Mouse (Mus musculus): ENCODE data around the gene Tmem120b.

The Tmem120b gene

DNA sequence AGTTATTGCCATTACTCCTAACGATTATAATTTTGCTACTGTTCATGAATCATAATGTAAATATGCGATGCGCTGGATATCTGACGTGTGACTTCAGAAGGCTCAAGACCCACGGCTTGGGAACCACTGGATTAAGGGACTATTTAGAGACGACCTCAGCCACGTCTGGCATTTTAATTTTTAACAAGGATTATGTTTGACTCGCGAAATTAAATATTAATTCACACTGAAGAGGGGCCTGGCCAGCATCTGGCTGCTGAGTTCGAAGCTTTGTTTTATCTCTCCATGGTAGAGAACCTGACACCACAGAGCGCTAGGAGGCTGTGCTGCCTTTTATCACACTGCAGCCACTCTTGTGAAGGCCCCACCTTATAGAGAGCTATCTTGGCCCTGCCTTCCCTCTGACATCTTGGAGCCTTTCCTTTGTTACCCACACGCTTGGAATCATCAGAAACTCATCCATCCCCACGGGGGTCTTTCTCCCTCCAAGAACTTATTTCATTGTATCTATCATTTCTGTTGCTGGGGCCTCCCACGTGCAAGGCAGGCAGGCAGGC is 24.9 kb downstream of the Tmem120b start:
- DNase-seq: peak; percentile 80

DNA sequence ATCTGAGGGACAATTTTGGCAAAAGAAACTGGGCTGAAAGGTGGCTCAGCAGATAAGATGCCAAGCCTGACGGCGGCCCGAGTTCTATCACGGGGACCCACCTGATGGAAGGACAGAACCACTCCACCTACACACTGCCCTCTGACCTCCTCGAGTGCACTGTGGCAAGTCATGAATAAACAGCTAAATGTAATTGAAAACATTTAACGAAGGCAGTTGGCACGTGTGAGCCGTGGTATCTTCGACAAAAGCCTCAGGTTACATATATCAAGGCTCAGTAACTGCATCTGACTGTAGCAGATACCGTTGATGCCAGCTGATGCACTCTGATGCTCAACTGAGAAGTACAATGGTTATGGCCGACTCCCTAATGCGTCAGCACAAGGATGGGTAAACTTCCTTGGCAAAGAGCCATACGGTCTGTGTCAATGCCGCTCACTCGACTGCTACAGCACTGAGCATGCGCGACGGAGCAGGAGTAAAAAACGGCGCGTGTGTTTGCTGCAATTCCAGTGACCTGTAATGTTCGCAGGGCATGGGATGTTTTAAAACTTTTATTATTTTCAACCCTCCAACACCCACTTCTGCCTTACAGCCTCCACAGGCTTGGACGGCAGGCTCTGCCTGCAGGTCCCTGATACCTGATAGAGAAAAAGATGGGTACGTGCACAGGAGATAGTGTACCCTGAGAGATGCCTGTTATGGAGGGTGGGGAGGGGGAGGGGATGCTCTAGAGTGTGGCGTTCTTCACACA is 26.2 kb downstream of the Tmem120b start:
- DNase-seq: peak; percentile 72

DNA sequence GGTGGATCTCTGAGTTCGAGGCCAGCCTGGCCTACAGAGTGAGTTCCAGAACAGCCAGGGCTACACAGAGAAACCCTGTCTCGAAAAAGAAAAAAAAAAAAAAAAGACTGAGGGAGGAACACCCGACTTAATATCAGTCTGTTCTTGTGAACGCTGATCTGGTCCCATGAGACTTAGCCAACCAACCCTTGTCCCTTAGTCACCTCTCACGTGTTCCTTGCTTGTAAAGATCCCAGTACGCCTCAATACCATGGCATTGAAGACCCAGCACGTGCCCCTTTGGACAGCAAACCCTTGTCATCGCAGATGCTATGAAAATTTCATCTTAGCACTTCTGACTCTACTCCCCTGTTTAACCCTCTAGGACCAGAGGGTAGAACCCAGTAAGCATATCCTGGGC is 28.1 kb downstream of the Tmem120b start:
- peak; percentile 60 for DNase-seq

DNA sequence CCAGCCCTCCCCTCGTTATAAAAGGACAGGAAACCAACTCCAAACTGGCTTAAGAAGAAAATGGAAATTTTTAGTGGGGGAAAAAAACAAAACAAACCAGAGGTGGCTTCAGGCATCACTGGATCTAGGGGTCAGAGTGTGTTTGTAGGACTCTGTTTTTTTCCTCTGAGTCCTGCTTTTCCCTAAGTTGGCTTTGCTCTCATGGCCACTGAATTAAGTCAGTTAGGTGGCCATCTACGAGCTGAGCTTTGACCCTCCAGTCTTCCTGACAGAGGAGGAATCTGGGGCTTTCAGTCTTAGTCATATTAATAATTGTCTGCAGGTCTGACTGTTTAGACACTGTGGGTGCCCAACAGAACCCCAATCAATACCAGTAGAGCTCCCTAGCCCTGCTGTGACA is 30.3 kb downstream of the Tmem120b start:
- DNase-seq: peak; percentile 62

DNA sequence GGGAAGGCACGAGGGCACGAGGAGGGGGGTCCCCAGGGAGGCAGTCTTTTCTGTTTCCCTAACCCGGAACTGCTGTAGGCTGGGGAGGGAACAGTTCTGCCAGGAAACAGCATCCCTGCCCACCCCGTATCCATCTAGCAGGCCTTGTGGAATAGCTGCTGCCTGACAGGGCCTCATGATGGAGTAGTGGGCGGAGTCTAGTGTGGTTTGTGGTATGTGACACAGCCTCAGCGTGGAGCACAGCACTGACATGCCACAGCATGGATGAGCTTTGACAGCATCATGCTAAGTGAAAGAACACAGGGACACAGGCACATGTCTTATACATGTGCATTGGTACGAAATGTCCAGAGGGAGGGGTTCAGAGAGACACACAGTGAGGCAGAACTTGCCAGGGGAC is 34.2 kb downstream of the Tmem120b start:
- no peak for DNase-seq

DNA sequence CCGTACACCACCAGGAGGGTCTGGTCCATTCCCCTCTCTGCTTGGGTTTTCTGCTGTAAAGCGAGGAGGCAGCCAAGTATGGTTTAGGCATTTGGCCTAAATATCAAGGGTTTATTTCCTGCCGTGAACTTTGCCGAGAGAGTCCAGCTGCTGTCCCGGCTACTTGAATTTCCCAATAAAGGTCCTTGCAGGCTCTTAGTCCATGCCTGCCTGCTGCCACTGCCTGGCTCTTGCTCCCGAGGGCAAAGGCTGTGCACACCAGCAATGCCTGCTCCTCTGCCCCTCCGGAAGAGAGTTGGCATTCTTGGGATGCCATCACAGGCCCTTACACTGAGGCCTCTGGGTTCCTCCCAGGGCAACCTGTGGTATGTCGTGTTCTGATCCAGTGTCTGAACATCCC is 35.3 kb downstream of the Tmem120b start:
- peak; percentile 91 for DNase-seq

DNA sequence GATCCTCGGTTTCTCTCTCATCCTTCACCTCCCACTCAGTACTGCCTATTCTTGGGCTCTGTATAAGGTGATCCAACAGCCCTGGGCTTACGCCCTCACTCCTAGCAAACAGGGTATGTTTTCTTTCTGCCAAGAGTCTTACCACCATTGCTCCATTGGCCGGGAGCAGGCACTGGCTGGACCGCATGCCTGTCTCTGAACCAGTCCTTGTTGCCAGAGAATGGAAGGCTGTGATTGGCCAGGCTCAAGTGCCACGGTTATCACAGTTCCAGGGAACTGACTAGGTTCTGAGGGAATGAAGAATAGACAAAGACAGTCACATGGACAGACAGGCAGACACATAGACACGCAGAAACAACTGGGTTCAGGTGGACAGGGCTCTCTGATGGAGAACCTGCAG is 36.6 kb downstream of the Tmem120b start:
- no peak for DNase-seq

DNA sequence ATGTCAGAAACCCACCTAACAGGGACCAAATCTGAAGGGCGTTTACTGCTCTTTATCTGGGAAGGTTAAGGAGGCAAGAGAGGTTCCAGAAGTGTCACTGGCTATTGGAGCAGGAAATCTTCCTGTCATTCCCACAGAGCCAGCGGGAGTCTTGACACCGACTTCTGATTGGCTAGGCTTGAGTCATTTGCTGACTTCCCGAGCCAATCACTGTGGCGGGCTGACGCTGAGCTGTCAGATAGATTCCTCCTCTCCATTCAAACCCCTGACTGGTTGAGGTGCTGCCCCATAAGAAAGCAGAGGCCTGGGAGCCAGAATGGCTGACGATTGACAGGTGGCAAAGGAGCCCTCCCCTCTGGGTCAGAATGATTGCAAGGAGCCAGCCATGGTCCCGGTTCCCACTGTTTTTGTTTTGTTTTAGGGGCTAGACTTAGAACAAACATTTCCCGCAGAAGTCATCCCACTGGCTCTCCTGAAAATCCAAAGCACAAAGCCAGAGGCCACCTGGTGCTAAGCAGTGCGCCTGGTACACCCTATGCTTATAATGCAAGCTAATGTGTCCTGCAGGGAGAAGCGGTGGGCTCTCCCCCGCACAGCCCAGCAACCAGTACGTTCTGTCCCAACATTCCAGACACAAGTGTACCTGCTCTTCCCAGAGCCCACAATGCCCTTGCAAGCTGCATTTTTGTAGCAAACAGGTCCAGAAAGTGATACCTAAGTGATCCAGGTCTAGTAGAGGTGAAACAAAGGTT is 41.4 kb downstream of the Tmem120b start:
- peak; percentile 44 for DNase-seq

DNA sequence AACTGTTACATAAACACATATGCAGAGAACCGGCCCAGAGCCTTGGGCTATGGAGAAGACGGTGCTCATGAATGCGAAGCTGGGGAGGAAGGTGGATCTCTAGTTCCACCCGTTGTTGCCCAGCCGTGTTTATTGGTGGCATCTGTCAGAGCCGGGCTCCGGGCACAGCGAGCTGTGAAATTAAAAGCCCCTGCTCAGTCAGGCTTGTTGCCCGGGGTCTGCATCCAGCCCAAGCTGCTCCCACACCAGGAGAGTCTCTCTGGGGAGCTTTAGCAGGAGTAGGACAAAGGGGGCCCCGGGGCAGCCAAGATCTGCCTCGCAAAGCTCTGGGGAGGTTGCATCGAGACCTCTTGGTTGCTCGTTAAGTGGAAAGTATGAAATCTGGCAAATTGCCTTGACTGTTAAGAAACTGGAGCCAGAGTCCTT is 42.1 kb downstream of the Tmem120b start:
- peak; percentile 67 for DNase-seq

DNA sequence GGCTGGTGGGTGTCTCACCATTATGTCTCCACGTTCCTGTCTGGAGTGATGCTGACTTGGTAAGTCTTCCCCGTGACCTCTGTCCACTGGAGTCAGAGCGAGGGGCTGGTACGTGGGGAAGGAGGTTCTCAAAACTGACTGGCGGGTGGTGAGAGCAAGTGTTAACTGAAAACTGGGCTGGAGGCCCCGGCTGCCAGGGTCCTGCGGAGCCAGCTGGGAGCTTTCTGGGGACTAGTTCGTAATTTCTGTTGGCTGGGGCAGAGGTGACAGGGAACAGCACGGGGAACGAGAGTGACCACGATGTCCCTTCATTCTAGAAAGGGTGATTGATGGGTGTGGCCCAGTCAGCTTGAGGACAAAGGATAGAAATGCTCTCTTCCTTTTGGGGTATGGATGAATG is 45.9 kb downstream of the Tmem120b start:
- no peak for DNase-seq

DNA sequence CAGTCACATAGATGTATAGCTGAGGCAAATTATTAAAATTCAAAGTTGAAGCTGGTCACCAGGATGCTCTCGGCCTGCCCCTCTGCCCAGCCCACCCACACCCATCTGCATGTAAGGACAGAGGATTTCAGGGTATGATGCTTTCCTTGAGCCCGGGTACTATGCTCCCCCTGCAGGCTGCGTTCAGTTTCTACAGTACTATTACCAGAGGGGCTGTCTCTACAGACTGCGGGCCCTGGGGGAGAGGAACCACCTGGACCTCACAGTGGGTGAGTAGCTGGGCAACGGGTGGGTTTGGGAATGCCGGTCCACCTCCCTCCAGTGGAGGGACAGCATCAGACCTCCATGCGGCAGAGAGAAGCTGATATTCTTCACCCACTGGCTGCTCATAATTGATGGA is 46.7 kb downstream of the Tmem120b start:
- DNase-seq: no peak

DNA sequence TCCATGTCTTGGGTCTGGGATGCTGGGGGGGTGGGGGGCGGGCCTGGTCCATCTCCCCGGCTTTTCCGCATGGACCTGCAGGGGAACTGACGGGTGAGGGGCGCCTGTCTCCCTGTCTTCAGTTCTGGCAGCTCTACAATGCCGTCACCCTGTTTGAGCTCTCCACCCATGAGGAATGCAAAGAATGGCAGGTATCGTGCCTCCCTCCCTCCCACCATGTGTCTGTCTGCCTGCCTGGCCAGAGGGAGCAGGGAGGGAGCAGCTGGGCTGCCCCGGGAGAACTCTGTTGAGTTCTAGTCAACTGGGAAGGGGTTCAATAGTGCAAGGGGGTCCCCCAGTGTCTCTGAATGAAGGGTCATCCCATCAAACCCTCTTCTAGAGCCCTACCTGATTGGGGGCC is 47.9 kb downstream of the Tmem120b start:
- DNase-seq: no peak

DNA sequence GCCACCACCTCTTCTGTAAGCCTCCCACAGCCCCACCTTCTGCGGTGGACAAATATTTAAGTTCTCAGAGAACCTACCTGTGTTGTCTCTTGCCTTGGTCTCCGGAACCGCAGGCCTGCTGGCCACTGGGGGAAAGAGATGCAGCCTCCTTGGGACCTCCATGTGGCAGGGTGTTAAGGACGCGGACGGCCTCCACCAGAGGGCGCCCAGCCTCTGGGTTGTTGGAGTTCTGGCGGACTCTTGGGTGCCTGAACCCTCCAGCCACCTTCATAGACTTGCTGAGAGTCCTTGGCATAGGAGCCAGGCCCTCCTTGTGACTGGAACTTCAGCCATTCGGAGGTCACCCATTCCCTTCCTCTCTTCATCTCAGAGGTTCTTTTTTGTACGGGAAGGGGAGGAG is 49.0 kb downstream of the Tmem120b start:
- peak; percentile 84 for DNase-seq

DNA sequence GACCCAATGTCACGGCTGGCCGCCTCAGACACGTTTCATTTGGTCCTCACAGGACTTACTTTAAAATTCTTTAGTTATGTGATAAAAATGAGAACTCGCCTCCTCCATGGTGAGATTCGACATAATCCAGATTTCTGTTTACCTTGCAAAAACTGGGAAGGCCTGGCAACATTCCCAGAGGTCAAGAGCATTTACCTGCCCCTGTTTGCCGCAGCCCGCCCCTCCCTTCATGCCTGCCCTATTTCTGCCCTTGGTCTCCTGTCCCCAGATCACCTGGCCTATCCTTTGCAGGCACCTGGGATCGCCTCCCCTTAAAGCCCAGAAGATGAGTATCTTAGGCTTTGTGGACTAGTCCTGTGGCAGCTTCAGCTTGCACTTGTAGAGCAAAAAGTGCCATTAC is 49.6 kb downstream of the Tmem120b start:
- DNase-seq: peak; percentile 52

DNA sequence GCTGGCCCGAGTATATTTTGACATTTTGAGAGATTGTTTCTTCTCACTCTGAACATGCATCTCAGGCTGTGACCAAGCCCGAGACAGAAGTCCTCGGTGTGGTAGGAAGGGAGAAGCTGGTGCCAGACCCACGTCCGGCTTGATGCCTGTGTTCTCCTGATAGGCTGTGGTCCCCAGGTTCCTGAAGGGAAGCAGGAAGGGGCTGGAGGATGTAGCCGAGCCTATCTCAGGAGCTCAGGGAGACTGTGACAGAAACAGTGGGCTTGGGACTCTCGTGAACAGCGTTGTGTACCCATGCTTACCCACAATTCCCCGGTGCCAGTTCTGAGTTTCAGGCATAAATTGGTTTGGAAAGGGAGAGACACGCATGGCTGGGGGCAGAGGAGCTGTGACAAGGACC is 50.6 kb downstream of the Tmem120b start:
- no peak for DNase-seq

DNA sequence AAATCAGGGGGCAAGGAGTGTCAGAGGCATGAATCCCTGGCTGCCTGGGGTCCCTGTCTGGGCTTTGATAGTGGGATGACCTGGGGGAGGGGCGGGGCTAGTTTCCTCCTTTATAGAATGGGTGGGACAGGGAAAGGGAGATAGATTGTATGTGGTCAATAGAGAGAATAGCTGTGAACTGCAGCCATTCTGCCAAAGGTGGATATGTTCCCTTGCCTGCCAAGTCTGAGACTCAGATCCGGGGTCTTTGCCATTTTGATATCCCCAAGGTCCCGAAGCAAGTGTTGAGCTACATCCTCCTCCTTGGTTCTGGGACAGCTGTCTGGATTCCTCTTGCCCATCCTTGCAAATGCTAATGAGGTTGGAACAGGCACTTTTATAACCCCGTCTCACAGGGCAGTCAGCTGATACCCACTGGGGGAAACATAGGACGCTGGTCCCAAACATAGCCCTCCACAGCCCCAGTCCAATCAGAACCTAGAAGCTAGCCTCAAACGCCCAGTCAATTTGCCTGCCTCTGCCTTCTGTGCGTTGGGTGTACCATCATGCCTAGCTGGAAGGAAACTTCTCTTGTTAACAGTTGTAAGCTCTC is 52.5 kb downstream of the Tmem120b start:
- DNase-seq: no peak

DNA sequence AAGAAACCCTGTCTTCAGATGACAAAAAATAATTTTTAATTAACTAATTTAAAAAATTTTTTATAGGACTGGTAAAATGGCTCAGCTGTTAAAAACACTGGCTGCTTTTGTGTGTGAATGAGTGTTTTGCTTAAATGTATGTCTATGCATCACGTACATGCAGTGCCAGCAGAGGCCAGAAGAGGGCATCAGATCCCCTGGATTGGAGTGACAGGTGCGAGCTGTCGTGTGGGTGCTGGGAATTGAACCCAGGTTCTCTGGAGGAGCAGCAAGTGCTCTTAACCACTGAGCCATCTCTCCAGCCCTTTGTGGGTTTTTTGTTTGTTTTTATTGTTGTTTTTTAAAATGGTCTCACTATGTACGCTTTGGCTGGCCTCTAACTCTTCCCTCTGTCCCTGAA is 54.0 kb downstream of the Tmem120b start:
- DNase-seq: no peak

DNA sequence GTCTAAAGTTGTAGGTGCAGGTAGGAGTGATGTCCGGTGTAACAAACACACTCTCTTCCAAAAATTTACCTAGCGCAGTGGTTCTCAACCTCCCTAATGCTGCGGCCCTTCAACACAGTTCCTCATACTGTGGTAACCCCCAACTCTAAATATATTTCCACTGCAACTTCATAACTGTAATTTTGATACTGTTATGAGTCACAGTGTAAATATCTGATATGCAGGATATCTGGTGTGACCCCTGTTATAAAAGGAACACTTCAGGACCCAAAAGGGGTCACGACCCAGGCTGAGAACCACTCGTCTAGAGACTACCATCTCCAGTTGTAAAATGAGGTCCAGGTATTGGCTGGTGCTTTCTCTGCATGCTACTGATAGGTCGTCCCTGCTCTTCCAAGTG is 56.9 kb downstream of the Tmem120b start:
- DNase-seq: no peak

DNA sequence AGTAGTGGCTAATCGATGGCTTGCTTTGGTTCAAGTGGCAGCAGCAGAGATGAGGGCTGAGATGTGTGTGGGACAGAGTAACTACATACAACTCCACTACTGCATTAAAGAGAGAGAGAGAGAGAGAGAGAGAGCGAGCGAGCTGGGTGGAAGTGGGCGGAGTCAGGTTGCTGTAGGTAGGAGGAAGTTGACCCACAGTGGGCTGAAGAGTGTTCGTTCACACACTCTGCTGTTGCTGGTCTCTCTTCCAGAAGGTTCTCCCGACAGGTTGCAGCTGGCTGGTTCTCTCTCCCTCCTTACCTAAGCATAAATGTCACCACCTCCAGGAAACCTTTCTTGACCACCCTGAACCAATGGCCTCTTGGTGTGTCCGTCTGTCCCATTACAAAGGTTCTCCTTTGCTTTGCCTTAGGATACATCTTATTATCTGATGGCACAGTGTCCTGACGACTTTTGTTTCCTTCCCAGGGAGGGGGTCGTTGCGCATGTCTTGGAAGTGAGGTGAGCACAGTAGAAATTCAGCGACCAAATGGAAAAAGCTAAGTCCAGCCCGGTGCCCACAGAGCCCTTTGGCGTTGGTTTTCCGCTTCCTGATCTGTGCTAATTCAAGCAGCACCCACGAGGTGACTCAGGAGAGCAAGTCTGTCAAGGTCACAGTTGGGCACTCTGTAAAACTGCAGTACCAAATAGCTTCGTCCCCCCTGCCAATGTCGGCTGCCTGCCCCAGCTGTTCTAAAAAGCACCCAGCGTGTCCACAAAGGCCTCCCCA is 57.6 kb downstream of the Tmem120b start:
- DNase-seq: peak; percentile 52

DNA sequence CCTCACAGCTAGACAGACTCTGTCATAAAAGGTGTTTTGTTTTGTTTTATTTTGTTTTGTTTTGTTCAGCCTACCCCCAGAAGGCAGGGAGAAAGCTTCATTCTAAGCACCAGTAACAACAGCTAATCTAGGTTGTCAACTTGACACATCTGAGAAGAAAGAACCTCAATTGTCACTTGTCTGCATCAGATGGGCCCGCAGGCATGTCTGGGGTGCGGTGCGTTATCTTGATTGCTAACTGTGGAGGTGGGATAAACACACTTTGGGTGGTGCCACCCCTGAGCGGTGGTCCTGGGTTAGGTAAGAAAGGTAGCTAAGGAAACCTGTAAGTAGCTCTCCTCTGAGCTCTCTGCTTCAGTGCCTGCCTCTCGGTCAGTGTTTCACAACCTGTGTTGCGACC is 58.8 kb downstream of the Tmem120b start:
- DNase-seq: no peak

DNA sequence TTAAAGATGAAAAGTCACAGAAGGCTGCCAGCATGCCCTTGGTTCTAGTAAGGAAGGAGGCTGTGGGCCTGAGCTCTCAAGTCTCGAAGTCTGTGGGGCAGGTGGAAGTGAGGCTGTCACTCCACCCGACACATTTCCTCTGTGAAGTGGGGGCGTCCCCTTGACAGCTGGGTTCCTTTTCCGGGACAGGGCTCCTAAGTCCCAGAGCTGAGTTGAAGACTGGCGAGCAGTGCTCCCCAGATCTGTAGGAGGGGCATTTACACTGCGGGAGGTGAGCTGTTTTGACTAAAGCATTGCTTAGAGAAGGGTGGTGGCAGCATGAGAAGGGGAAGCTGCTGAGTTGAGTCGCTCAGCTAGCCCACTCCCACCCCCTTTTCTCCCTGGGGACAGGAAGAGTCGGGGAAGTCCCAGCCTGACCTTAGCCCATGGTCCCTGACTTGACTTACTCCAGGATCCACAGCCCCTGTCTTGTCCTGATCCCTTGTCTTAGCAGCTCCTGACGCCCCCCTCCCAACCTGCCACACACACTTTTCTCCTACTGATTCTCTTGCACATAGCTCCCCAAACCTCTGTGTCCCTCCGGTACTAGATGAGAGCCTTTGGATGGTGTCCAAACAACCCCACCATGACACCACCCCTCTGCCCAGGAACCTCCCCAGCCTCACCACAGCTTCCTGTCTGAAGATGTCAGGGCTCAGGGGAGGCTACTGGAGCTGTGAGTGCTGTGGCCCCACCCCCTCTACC is 60.4 kb downstream of the Tmem120b start:
- no peak for DNase-seq

DNA sequence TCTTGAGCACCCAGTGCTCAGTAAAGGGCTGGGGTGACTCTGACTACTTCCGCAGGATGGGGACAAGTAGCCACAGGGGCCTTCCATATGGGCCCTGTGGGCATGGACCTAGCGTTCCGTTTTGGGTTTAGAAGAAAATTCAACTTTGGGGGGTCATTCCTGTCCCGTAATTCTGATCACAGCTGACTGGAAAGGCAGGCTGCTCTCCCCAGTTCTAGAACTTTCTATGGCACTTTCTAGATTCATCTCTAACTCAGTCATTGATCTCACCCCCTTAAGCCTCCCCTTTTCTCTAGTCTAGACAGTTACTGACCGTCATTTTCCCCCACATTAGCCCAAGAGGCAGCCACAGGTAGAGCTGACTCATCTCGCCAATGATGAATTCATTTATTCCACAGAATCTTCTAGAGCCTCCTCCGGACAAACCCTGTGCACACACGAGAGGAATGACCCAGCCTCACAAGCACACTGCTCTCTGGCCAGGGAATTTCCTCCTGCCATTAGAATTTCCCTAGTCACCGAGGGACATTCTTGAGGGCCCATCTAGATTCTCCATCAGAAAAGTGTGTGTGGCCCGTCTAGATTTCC is 61.0 kb downstream of the Tmem120b start:
- DNase-seq: no peak

Measured in kidney, adult 9 months (tissue).